Comparison of ENCODE assay signal across 8 mouse cellular contexts in genomic region chr11:118007460-118008143, GRCm38 (mm10). TPM values are rescaled to one million over a fixed set of nuclear protein-coding genes. Genes with fewer than 3 reads are reported as not detected.
DNase-seq lines count a peak whose midpoint lies in the region; ATAC-seq and TF ChIP-seq lines count a peak whose summit lies in the region.
"Had no signal": no experiment of that assay in that cellular context is flagged by ENCODE, and none has a peak within 500 bp of the region (broad histone marks: within the 10 kb centered on the region; RNA-seq: fewer than 3 reads in every experiment).

No protein-coding gene starts in this region.

- 62% methylated on average over 8 of the region's 8 CpGs for WGBS in lung, adult 2 months
- WGBS in limb, embryonic 13.5 days, result 67% methylated on average over 8 of the region's 8 CpGs
- 46% methylated on average over 8 of the region's 8 CpGs for WGBS in small intestine, adult 2 months

- no peak overlapping the region for H3K27ac ChIP-seq in limb, embryonic 13.5 days
- peak overlapping the region; percentile 66 for H3K27ac ChIP-seq in small intestine, adult 2 months (ENCODE audit: insufficient read depth, low read depth, low read length)

- peak overlapping the region; percentile 8; the same call in 1 of the 2 replicates for H3K9ac ChIP-seq in limb, embryonic 13.5 days

- H3K4me2 ChIP-seq in limb, embryonic 13.5 days (replicated peaks), result no peak overlapping the region

- no peak for TF ChIP-seq CTCF in lung, adult 2 months (IDR thresholded peaks at IDR 0.05; ENCODE audit: insufficient read depth, low read length)
- no peak for TF ChIP-seq CTCF in small intestine, adult 2 months (IDR thresholded peaks at IDR 0.05; ENCODE audit: extremely low read depth, insufficient read length, insufficient replicate concordance, low read depth, low read length)

- ATAC-seq in limb, embryonic 13.5 days (ENCODE audit: low FRiP score, low read depth), result no peak

- H3K4me3 ChIP-seq in lung, adult 2 months (replicated peaks; ENCODE audit: extremely low read depth, low read depth, low read length), result no peak overlapping the region
- H3K4me3 ChIP-seq in limb, embryonic 13.5 days, result no peak overlapping the region
- no peak overlapping the region for H3K4me3 ChIP-seq in small intestine, adult 2 months (ENCODE audit: low read depth, low read length)

- peak; percentile 61 to 68 for DNase-seq in lung, adult 18-20 months
- DNase-seq in lung, adult 2 months, result no peak
- DNase-seq in c-Kit-positive CD71-positive TER-119-positive erythroid progenitor cells, embryonic 14.5 days (ENCODE audit: low spot score), result peak; percentile 60
- DNase-seq in gastrocnemius, adult 8-10 months (ENCODE audit: low spot score in 2 of 2), result no peak
- DNase-seq in urinary bladder, adult 2 months (ENCODE audit: low spot score), result no peak
- DNase-seq: right cerebral cortex, postnatal 25 days had no signal

- no peaks in the 10 kb centered on the region for H3K27me3 ChIP-seq in limb, embryonic 13.5 days
- no peaks in the 10 kb centered on the region for H3K27me3 ChIP-seq in small intestine, adult 2 months (ENCODE audit: control insufficient read depth, insufficient read depth, low read length)

- peaks cover 61% of the 10 kb centered on the region for H3K36me3 ChIP-seq in limb, embryonic 13.5 days
- H3K36me3 ChIP-seq in small intestine, adult 2 months (ENCODE audit: control insufficient read depth, insufficient read depth, low read length), result peaks cover 36% of the 10 kb centered on the region

- H3K4me1 ChIP-seq in lung, adult 2 months (ENCODE audit: control insufficient read depth, insufficient read depth, low read length), result peaks cover 20% of the 10 kb centered on the region
- H3K4me1 ChIP-seq in limb, embryonic 13.5 days, result peaks cover 27% of the 10 kb centered on the region
- H3K4me1 ChIP-seq in small intestine, adult 2 months (ENCODE audit: control insufficient read depth, insufficient read depth, insufficient read length, low read length), result peaks cover 51% of the 10 kb centered on the region

- H3K9me3 ChIP-seq in limb, embryonic 13.5 days, result no peaks in the 10 kb centered on the region

- TF ChIP-seq POLR2A in lung, adult 2 months (IDR thresholded peaks at IDR 0.05; ENCODE audit: borderline replicate concordance, extremely low read depth, low read depth, low read length), result no peak
- no peak for TF ChIP-seq POLR2A in small intestine, adult 2 months (IDR thresholded peaks at IDR 0.05; ENCODE audit: low read depth, low read length)

RNA-seq across cellular contexts. Expression of gene Pgs1, which starts 21.5 kb away (rescaled TPM):
- polyA plus RNA-seq in lung, adult 2 months (2012; rRNA removed), result 83.2 and 104 TPM in 2 replicates
- polyA plus RNA-seq in limb, embryonic 13.5 days (2015; fragmentation: Nextera tagmentation; extraction: Ambion mirVana), result 34.4 and 35.7 TPM in 2 replicates
- 19.8 and 35.0 TPM in 2 replicates for polyA plus RNA-seq in small intestine, adult 2 months (2012; rRNA removed)
- 10 to 100 TPM; 16.9 to 23.0 (median 19.1) TPM for total RNA-seq in gastrocnemius, adult 8-10 months (2022)
- polyA plus RNA-seq in urinary bladder, adult 2 months (2012; rRNA removed), result 24.6 and 31.2 TPM in 2 replicates

RNA-seq across cellular contexts. Expression of gene Socs3, which starts 37.8 kb away (rescaled TPM):
- 32.1 and 40.6 TPM in 2 replicates for polyA plus RNA-seq in lung, adult 2 months (2012; rRNA removed)
- polyA plus RNA-seq in limb, embryonic 13.5 days (2015; fragmentation: Nextera tagmentation; extraction: Ambion mirVana), result 15.6 and 15.8 TPM in 2 replicates
- 27.2 and 47.2 TPM in 2 replicates for polyA plus RNA-seq in small intestine, adult 2 months (2012; rRNA removed)
- 1 to 10 TPM; 1.9 to 3.3 (median 2.5) TPM for total RNA-seq in gastrocnemius, adult 8-10 months (2022)
- 7.8 and 9.8 TPM in 2 replicates for polyA plus RNA-seq in urinary bladder, adult 2 months (2012; rRNA removed)

Comparison
In these comparisons a context has a peak if more than half of its experiments do, and no peak if none do; other contexts are left out.
1. DNase-seq: peak in lung, adult 18-20 months (2 of 2) and c-Kit-positive CD71-positive TER-119-positive erythroid progenitor cells, embryonic 14.5 days (single experiment); none in lung, adult 2 months (single experiment), gastrocnemius, adult 8-10 months (0 of 2) and urinary bladder, adult 2 months (single experiment).